Mouse (Mus musculus): ENCODE data around the gene Gm9857.

Gm9857 gene

GRCm38 (mm10) chr3:108921822-108922221 lies 18.4 kb downstream of the Gm9857 start:
- DNase-seq, result no peak

- no peak for DNase-seq
These were observed 19.7 kb downstream of the Gm9857 start for GRCm38 (mm10) chr3:108920442-108921070.

GRCm38 (mm10) chr3:108918852-108919251 lies 21.4 kb downstream of the Gm9857 start:
- no peak for DNase-seq

GRCm38 (mm10) chr3:108917986-108918385 lies 22.3 kb downstream of the Gm9857 start:
- DNase-seq, result no peak

GRCm38 (mm10) chr3:108916857-108917256 lies 23.4 kb downstream of the Gm9857 start:
- no peak for DNase-seq

GRCm38 (mm10) chr3:108915999-108916398 lies 24.2 kb downstream of the Gm9857 start:
- DNase-seq, result no peak

GRCm38 (mm10) chr3:108911548-108912413 lies 28.5 kb downstream of the Gm9857 start, which contains the start of gene Prpf38b:
Prpf38b (minus strand) TSS chr3:108911727.
- peak; percentile 96 for DNase-seq

GRCm38 (mm10) chr3:108911081-108911547 lies 29.1 kb downstream of the Gm9857 start:
- DNase-seq, result peak; percentile 85 to 88

- peak; percentile 40 to 50 for DNase-seq
These were observed 29.8 kb downstream of the Gm9857 start for GRCm38 (mm10) chr3:108910303-108911080.

GRCm38 (mm10) chr3:108902934-108903333 lies 37.3 kb downstream of the Gm9857 start:
- no peak for DNase-seq

- DNase-seq, result peak; percentile 43 to 57
These were observed 38.2 kb downstream of the Gm9857 start for GRCm38 (mm10) chr3:108902038-108902437.

- DNase-seq, result no peak
These were observed 39.6 kb downstream of the Gm9857 start for GRCm38 (mm10) chr3:108900681-108901080.

- DNase-seq, result peak; percentile 74 to 79
These were observed 40.1 kb downstream of the Gm9857 start for GRCm38 (mm10) chr3:108900147-108900546.

- no peak for DNase-seq
These were observed 41.6 kb downstream of the Gm9857 start for GRCm38 (mm10) chr3:108898640-108899039.

GRCm38 (mm10) chr3:108892914-108893313 lies 47.3 kb downstream of the Gm9857 start:
- no peak for DNase-seq

- no peak for DNase-seq
These were observed 48.2 kb downstream of the Gm9857 start for GRCm38 (mm10) chr3:108892080-108892479.
